ENCODE assay signal across 19 mouse cellular contexts in genomic region chr12:103211078-103211477, GRCm38 (mm10). TPM values are rescaled to one million over a fixed set of nuclear protein-coding genes. Genes with fewer than 3 reads are reported as not detected.
DNase-seq lines count a peak whose midpoint lies in the region; TF ChIP-seq lines count a peak whose summit lies in the region.
"Had no signal": no experiment of that assay in that cellular context is flagged by ENCODE, and none has a peak within 500 bp of the region (broad histone marks: within the 10 kb centered on the region; RNA-seq: fewer than 3 reads in every experiment).

No protein-coding gene starts in this region.

- no peak for TF ChIP-seq CTCF in gastrocnemius, adult 2 months (IDR thresholded peaks at IDR 0.05)

- peak overlapping the region; percentile 31; the same call in 1 of the 2 replicates for H3K27ac ChIP-seq in gastrocnemius, adult 2 months
- H3K27ac ChIP-seq: forebrain, embryonic 12.5 days; hindbrain, embryonic 14.5 days; neural tube, embryonic 13.5 days had no signal

- no peak overlapping the region for H3K4me3 ChIP-seq in gastrocnemius, adult 2 months
- H3K4me3 ChIP-seq: forebrain, embryonic 12.5 days; neural tube, embryonic 13.5 days had no signal

- no peak for DNase-seq in gastrocnemius, adult 2 months
- DNase-seq in gastrocnemius, postnatal 4 days (ENCODE audit: low spot score in 2 of 2) = no peak
- DNase-seq in layer of hippocampus, adult 8-10 months (ENCODE audit: low spot score in 2 of 2) = peak; percentile 47 to 57
- no peak for DNase-seq in layer of hippocampus, postnatal 25 days (ENCODE audit: extremely low spot score in 1 of 2, low spot score in 1 of 2)
- peak; percentile 67 for DNase-seq in right cerebral cortex, adult 18-20 months
- no peak for DNase-seq in right cerebral cortex, postnatal 10 days (ENCODE audit: low spot score in 2 of 2)
- no peak for DNase-seq in thymus, postnatal 25 days
- DNase-seq: cerebellum, postnatal 10 days; gastrocnemius, postnatal 25 days; kidney, adult 9 months; kidney, postnatal 36 days; liver; midbrain, embryonic 14.5 days; right cerebral cortex, postnatal 4 days; thymus, postnatal 36 days had no signal

- intact Hi-C loops in gastrocnemius, adult 2 months (cut with DNase I) = no loop called here

RNA-seq across cellular contexts. Expression of gene Prima1, which starts 30.9 kb away (rescaled TPM):
- 10 to 100 TPM; 20.8 to 28.6 TPM for total RNA-seq in gastrocnemius, adult 2 months (2021)
- 1 to 10 TPM; 1.8 to 2.3 TPM for total RNA-seq in gastrocnemius, postnatal 4 days (2021)
- total RNA-seq in layer of hippocampus, adult 8-10 months (2022) = 1 to 10 TPM; 4.1 to 7.1 (median 5.0) TPM
- 1 to 10 TPM; 6.0 to 7.3 TPM for total RNA-seq in layer of hippocampus, postnatal 25 days (2021)
- total RNA-seq: megakaryocyte progenitor cell, adult 5-6 weeks had no signal

Comparison
In these comparisons a context has a peak if more than half of its experiments do, and no peak if none do; other contexts are left out.
1. DNase-seq: peak in layer of hippocampus, adult 8-10 months (2 of 2) and right cerebral cortex, adult 18-20 months (single experiment); none in gastrocnemius, adult 2 months (single experiment), gastrocnemius, postnatal 4 days (0 of 2), layer of hippocampus, postnatal 25 days (0 of 2), right cerebral cortex, postnatal 10 days (0 of 2) and thymus, postnatal 25 days (single experiment).